Mouse (Mus musculus) megakaryocyte, embryonic 14.5 days (primary cell): ENCODE results near the gene Ppp1r9a.

Source experiments
- FLI1 ChIP-seq: IDR thresholded peaks from 2 replicates; pipeline ENCODE4 v1.6.1; 2012; ENCODE audit warnings: low read length, inconsistent platforms, mixed read lengths
- GATA1 ChIP-seq: IDR thresholded peaks from 3 replicates; pipeline ENCODE4 v1.6.1; 2012; ENCODE audit warnings: mixed read lengths, low read length, inconsistent platforms, borderline replicate concordance

DNA sequence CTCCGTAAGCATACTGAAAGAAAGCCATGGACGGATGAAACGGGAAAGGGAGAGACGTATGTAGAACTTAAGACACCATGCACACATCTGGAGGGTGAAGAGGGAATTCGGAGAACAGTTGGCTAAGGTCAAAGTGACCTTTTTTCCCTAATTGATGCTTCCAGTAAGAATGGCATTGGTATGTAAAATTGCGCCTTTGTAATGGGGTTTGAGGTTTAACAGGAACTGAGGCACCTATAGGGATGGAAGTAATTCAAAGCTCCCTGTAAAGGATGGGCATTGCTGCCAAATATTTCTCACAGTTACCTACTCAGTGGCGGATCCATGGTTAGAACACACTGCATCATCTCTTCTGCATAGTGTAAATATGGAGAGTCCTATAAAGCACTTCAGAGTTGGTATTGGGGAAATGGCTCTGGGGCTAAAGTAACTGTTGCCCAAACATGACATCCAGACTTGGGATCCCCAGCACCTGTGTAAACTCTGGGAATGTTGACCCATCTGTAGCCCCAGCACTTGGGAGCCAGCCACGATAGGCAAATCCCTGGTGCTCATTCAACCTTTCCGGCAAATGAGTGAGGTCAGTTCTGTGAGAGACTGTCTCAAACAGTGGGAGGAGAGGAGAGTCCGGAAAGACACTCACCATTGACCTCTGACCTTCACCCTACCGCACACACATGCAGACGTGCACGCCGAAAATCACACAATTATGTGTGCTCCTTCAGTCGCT is 216.6 kb downstream of the Ppp1r9a start:
- TF ChIP-seq GATA1: no peak
- TF ChIP-seq FLI1: no peak
